Mouse (Mus musculus): ENCODE measurements around the gene Hp1bp3.

GRCm38 (mm10) chr4:138220761-138221160 is 4.7 kb downstream of the Hp1bp3 start:
- TF ChIP-seq POLR2A (IDR thresholded peaks at IDR 0.05; ENCODE audit: low read depth, low read length) (no peak), CTCF (IDR thresholded peaks at IDR 0.05; ENCODE audit: extremely low read depth, insufficient read depth, insufficient read length, insufficient replicate concordance) (no peak)

Data from spleen, adult 2 months (tissue).